1 mouse cellular context compared by ENCODE assay signal in genomic region chr16:85231330-85231729, GRCm38 (mm10).
TF ChIP-seq lines count a peak whose summit lies in the region.

No protein-coding gene starts in this region.

TF ChIP-seq in CH12.LX, 34 proteins besides CTCF, POLR2A, EP300 and RAD21 (continued from another document):
- TF ChIP-seq PAX5 (IDR thresholded peaks at IDR 0.05; ENCODE audit: low read length) (no peak), ELF1 (IDR thresholded peaks at IDR 0.05; ENCODE audit: low read depth, low read length) (no peak), SMC3 (IDR thresholded peaks at IDR 0.05; ENCODE audit: low read depth, low read length) (no peak), E2F4 (IDR thresholded peaks at IDR 0.05; ENCODE audit: insufficient replicate concordance, low read depth, low read length) (no peak), HCFC1 (IDR thresholded peaks at IDR 0.05; ENCODE audit: low read depth, low read length) (no peak), JUN (IDR thresholded peaks at IDR 0.05; ENCODE audit: insufficient read depth, low read depth, low read length) (no peak)
